Mouse (Mus musculus) urinary bladder, postnatal 25 days (tissue): ENCODE measurements at regions not wholly inside any gene's neighbourhood (a gene's known extent, or its start where the extent isn't known, plus 50 kb on each side); places are given as distances from the start of the nearest gene placed in this dataset.

Experiments
- DNase-seq: peaks from one replicate; pipeline ENCODE4 v3.0.0; 2022; ENCODE audit warnings: low spot score

DNA sequence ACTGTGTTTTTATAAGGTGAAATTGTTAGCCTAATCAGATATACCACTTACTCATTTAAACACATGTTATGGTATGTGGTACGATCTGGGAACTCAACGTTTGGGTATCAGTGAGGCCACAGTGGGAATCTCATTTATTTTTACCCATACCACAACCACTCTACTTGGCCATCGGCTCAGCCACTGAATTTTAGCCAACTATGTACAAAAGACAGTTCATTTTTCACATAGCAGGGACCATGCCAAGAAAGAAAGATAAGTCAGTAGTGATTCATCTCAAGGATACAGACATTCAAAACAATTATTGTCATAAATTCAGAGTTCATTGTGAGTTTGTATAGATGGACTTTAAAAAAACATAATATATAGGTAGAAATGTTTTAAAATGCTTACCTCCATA is 634.7 kb upstream of the Adgrl2 start:
- no peak for DNase-seq

DNA sequence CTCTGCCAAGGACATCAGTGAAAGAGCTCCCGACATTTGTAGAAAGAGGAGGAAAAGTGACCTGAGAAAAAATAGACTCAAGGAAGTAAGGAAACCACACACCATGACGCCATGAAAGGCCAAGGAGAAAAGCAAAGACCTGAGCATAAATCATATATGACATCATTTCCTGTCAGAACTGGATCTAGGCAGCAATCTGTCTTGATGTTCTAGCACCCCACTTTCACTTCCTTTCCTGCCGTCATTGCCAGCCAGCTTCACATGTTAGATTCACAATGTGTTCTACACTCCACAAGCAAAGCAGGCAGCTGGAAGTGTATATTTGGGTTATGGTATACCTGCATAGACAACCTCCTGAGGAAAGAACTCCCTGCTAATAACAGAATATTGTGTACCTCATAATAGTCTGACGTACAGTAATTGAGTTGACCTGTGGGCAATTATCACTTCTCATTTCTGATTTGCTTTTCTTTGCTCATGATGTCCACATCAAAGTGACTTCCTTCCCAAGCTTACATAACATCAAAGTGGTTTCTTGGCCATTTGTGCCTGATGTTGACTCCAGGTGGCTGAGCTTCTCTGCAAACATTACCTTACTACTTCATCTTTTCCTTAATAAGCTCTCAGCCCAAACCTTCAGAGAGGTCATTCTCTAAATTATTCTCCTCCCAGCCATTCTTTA is 633.6 kb upstream of the Adgrl2 start:
- no peak for DNase-seq

DNA sequence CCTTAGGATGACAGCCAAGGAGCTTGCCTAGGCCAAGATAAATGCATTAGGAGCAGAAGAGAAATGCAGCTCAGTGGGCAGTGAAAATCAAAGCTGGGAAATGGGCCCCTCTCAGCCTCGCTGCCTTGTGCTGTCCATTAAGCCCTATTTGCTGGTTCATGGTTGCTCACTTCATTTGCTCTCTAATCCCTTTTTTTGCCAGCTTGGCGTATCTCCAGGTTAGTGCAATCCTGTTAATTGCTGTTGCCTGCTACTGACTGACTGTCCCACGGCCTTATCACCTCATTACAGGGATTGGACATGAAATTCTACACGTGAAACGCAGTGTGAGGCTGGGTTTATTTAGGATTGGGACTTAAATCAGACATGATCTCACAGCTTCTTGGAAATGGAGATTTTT is 613.5 kb upstream of the Adgrl2 start:
- no peak for DNase-seq

DNA sequence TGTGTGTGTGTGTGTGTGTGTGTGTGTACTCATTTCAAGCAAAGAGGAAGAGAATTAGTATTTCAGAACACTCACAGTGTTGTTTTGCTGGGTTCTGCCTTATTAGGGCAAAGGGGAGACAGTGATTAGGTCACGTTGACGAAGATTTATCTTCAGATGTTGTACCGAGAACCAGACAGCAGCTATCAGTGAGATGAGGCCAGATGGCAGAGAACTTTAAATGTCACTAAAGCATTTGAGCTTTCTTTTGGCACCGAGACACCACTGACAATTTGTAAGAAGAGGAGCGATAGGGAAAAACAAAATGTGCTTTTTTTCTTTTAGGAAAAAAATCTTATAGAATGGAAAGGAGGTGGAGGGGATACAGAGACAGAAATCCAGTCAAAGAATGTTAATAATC is 610.9 kb upstream of the Adgrl2 start:
- no peak for DNase-seq

DNA sequence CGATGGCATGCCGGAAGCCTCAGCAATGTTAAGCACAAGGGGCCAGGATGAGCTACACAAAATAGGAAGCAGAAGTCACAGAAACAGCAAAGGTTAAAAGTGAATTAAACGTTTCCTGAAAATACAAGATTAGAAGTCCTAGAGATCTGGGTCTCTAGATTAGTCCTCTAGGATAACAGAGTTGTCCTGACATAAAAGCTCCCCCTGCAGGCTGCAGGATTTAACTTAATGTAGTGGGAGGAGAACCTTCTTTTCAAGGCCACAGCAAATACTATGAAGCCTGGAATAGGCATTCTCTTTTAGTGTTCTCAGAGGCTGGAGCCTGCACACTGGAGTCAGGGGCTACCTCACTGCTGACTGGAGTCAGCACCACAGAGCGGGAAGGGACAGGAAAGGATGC is 604.1 kb upstream of the Adgrl2 start:
- DNase-seq = no peak

DNA sequence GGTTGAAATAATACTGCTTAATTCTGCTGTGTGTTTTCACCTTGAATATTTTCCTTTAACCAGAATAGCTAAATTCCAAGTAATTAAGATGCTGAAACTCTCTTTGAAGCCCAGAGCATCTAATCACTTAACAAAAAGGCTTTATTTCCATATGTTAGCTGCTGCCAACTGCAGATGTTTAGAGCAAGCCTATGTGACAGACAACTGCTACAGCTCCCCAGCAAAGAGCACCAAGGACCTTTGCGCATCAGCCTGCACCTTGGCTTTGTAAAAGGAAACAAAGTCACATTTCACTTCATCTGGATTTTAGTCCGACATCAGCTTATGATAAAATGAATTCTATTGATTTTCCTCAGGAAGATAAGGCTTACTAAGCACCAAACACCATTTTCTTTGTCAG is 595.4 kb upstream of the Adgrl2 start:
- no peak for DNase-seq

DNA sequence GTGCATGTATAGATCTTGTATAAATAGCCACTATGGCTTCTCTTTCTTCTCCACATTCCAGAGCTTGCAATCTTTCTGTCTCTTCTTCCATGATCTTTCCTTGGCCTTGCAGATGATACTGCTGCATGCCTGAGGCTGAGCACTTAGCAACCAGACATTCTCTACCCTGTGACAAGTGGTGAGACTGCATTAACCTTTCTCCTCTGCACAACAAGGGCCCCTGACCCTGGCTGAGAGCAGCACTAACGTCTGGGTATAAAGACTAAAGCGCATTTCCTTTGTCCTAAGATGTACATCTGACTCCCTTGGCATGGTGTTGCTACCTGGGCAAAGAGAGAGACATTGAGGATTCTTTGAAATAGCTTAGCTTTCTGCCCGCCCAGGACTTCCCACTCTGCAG is 590.8 kb upstream of the Adgrl2 start:
- DNase-seq = no peak

DNA sequence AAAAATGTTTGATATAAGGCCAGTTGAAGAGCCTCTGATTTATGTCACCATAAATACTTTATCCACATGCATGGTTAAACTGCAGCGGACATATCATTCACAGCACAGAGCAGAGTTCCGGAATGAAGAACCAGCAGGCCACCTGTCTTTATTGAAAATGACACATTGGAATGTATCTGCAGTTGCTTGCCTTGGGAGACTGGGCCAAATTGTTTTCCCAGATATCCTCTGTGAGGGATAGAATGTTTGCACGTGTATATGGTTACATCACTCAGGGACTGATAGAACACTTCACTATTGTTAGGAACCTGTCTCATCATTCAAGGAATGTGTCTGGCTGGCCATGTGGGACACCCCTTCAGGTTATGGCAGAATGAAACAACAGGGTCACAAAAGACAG is 585.3 kb upstream of the Adgrl2 start:
- DNase-seq = no peak

DNA sequence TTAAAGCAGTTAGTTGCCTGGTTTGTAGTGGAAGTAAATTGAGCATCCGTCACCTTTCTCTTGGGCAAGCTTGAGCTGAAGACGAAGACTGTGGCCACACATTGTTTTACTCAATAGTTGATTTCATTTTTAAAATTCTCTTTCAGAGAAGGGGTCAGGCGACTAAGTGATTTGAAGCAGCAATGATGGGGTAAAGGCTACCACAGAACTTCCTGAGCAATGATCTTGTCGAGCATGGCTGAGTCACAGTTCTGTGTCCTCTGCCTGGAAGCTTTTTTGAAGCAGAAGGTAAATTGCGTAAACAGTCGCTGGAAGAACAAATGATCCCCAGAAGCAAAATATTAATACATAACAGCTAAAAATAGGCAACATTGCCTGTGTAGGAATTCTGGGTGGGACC is 576.5 kb upstream of the Adgrl2 start:
- no peak for DNase-seq

DNA sequence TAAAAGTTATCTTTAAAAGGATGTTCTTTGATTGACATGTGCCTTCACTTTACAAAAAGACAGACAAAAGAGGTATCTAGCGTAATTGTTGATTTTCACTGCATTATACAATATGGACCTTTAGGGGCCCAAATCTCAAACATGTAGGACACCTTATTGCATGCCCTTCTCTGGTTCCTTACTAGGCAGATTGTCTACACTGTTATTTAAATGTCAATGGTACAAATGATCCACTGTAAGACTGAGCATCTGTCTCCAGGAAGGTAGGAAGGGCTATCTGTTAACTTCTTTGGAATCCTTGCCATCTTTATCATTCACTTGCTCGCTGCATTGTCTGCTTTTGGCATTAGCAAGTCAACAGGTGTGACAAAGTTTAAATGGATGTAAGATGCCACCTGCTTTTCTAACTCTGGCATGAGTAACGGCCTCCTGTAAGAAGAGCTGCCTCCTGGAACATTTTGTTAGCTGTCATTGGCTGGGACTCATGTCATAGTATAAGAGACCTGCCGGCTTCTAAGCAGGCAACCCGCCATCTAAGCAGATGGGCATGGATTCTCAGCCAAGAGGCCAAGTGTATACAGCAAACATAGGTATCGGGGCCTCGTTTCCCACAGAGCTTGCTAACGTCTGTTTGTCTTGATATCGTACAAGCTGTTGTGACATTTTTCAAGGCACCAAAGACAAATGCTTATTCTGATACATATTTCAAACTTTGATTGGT is 560.0 kb upstream of the Adgrl2 start:
- DNase-seq = no peak

DNA sequence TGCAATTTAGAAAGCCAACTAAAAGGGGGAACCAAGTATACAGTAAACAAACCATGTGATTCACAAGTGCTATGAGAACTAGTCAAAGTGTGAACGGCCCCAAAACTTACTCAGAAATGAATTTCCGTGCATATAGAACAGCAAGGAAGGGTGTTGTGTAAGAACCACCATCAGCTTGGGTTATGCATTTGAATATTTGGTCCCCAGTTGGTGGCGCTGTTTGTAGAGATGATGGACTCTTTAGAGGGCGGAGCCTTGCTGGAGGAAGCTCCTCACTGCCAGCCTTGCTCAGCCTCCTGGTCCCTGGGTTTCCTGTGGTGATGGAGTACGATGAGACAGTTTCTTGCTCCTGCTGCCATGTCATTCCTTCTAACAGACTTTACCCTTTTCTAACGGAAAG is 556.7 kb upstream of the Adgrl2 start:
- no peak for DNase-seq

DNA sequence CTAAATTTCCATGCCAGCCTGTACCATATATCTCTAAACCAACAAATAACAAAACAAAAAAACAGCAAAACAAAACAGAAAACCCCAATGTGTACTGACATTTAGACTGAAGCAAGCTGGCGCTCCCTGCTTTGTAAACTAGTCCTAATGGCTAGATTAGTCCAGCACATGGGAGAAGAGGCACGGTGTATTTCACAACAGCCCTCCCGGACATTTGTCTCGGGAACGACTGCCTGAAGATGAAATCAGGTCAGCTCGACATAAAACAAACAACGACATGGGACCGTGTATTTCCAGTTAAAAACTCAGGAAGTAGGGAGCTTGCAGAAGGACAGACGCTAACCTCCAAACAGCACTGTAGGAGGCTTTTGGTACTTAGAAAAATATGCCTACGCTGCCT is 555.9 kb upstream of the Adgrl2 start:
- no peak for DNase-seq

DNA sequence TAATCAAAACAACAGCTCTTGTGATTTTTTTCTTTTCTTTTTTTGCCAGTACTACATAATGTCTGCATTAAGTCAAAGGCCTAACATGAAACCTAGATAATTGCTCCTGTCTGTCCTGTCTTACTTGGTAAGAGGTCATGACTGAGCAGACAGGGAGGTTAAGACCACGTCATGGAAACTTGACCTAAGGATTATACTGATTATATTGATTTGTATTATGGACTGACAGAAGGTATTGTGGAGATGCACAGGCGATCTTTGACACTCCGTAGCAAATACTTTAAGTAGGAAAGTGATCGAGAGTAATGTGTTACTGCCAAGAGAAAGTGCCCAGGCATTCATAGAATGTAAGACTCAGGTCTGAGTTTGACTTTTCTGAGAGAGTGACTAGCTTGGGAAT is 543.8 kb upstream of the Adgrl2 start:
- no peak for DNase-seq

DNA sequence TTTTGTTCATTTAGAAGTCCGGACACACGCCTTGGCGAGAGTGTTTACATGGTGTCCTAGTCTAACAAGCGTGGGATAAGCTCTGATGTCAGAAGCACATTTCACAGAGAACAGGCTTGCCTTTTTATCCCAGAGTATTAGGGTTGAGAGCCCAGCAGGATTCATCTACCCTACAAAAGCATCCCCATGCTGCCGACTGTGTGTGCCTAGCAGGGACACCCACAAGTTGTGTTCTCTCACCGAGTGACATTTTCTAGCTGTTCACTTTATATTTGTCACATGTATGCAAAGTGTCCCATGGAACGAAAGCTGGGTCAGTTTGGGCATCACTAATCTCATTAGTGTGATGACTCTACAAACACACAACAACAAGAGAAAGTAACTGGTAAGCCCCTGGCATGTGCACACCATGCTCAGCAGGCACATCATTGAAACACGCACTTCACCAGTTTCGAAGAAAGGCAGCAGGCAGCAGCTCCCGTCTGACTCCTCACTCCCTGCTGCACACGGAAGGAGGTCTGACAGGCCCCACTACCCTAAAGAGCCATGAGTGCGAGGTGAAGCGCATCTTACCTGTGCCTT is 539.8 kb upstream of the Adgrl2 start:
- DNase-seq = no peak

DNA sequence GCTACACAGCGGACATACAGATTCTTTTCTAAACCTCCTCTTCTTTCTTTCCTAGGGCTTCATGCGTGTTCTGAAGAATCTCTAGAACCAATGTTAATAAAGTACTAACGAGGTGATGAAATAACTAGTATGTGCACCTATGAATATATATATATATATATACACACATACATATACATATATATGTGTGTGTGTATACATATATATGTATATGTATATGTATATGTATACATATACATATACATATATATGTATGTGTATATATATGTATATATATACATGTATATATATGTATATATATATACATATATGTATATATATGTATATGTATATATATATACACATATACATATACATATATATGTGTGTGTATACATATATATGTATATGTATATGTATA is 536.2 kb upstream of the Adgrl2 start:
- DNase-seq = no peak

DNA sequence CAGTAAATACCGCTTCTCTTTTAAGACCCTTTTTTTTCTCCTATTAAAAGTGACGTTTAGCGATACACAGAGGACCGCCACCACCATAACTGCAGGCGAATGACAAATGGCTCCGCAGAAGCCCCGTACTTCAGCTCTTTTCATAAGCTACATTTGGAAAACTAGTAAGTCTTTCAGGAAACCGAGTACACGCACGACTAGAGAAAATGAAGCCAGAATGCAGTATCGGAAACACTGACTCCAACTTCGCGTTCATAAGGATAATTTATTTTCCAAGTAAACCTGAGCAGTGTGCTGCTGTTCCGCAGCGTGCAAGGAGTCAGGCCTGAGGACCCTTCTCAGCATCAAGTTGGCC is 529.2 kb upstream of the Adgrl2 start:
- DNase-seq = no peak

DNA sequence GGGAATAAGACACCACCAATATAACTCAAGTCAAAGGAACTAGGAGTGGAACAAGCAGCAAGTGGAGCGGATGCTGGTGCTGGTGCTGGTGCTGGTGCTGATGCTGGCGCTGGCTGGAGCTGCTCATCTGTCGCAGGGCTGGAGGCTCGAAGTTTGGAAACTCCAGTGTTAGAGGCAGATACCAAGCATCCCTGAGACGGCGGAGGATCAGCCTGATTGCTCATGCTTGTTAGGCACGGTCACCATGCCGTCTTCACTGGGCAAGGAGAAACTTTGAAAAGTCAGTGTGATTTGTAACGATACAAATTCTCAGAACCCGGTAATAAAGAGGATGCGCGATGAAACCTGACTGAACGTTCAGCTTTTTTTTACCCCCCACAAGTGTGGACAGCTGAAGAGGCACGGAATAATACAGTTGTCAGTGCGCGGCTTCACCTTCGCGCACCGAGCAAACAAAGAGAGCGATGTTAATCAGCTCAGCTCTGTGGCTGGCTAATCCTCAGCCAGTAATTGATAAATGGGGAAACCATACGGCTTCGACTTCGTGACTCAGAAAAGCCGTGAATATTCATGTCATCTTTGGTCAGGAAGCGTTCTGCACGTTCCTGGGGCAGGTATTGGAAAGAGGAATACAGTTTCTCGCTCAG is 528.7 kb upstream of the Adgrl2 start:
- no peak for DNase-seq

DNA sequence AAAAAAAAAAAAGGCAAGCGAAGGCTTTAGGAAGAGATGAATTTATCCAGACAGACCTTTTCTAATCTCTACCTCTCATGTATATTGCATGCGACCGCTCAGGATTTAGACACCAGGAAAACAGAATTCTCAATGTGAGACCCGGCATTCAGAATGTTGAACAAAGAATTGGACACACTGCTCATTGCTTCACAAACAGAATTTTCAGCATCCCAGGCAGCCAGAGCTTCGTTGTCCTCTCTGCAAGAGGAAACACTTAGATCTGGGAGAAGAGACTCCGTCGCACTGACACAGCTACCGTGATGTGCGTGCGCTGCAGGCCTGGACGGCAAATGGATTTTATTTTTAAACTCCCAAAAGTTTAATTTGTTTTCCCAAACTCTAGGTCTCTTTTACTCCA is 527.2 kb upstream of the Adgrl2 start:
- no peak for DNase-seq

DNA sequence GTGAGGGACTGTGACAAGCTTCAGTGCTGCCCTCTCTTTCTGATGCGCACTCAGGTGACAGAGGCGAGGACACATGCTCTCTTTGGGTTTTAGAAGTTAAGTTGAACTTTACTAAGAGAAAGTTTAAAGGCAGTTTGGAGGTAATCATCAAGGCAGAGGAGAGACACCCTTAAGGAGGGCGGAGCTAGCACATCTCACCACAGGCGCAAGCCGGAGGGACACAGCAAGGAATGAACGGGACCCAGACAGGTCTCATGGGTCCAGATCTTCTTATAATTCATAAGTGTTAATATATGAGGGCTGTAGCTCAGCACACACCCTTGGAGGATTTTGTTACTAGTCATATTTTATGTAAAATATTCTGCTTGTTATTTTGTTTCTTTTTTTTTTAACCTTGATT is 518.8 kb upstream of the Adgrl2 start:
- DNase-seq = no peak

DNA sequence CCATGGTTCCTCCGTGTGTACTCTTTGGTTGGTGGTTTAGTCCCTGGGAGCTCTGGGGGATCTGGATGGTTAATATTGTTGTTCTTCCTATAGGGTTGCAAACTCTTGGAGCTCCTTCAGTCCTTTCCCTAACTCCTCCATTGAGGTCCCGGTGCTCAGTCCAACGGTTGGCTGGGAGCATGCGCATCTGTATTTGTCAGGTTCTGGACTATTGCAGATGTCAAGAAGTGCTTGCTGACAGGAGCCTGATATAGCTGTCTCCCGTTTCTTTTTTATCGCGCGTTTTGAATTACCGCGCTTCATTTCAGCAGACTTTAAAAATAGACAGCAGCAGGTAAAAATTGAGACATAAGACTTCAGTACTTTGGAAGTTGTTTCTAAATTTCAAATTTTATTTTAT is 518.3 kb upstream of the Adgrl2 start:
- no peak for DNase-seq

DNA sequence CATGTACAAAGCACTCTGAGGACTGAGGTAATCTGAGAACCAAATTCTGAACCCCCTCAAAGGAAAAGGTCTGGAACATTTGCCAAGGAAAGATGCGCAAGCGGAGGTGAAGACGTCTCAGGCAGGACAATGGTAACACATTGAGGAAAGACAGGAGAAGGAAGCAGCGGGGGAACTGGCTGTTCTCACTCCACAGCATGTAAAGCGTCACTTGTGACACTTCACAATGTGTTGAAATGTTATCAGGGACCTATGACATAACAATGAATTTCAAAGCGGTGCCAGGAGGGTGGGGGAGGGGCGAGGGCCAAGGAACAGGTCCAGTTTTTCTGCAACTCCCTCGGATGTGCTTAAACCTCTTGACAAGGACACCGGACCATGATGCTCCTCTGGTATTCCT is 515.3 kb upstream of the Adgrl2 start:
- DNase-seq = no peak

DNA sequence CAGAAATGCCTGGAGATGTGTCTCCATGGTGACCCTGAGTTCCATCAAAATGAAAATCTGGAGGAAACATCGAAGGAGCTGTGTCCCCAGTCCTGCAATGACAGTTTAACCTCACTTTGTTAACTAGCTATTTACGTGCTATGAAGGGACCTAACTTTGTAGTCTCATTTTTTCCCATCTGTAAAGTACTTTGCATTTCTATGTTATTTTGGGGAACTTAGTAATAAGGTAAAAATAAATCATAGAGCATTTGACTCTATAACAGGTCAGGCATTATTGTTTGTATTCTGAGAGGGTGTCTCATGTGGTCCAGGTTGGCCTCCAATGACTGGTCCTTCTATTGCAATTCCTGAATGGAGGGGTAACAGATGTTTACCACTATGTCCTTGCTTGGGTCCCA is 513.6 kb upstream of the Adgrl2 start:
- DNase-seq = no peak

DNA sequence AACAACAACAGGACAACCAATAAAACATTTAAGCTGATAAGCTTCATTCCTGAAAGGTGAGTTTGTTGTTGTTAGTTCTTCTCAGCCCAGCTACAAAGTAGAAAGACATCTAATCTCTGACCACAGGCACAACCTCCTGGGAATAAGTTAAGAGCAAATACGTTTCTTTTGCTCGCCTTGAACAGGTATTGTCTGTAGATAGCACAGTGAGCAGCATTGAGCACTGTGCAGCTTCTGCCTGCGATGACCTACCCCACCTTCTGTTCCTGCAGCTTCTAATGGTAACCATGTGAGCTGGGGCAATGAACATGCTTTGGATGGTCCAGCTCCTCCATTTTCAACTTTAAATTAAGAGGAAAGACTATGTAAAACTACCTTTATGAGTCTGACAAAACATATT is 509.8 kb upstream of the Adgrl2 start:
- no peak for DNase-seq
